Mouse (Mus musculus) thymus, postnatal 10 days (tissue): Measurements from ENCODE around the gene Resp18.

Experiments
- DNase-seq, 2 experiments: peaks; one replicate each; pipeline ENCODE4 v3.0.0; 2021; ENCODE audit warnings: low spot score in 2 of 2

Gene Resp18

GRCm38 (mm10) chr1:75278228-75278627 lies at the start of gene Resp18:
Resp18 (minus strand) TSS chr1:75278415.
- DNase-seq: no peak

GRCm38 (mm10) chr1:75327461-75327860 lies 49.2 kb upstream of the Resp18 start:
- no peak for DNase-seq

- DNase-seq: no peak
Measured at GRCm38 (mm10) chr1:75319166-75319565, 41.0 kb upstream of the Resp18 start.

- DNase-seq: no peak
Measured at GRCm38 (mm10) chr1:75318736-75319135, 40.5 kb upstream of the Resp18 start.

- DNase-seq: peak in 1 of 2 experiments; percentile 14
Measured at GRCm38 (mm10) chr1:75318301-75318700, 40.1 kb upstream of the Resp18 start.

GRCm38 (mm10) chr1:75317241-75318201 lies 39.3 kb upstream of the Resp18 start, which contains the start of gene Dnpep:
Dnpep (minus strand) TSS chr1:75317990.
- DNase-seq: peak; percentile 100

- DNase-seq: no peak
Measured at GRCm38 (mm10) chr1:75316861-75317240, 38.6 kb upstream of the Resp18 start.

GRCm38 (mm10) chr1:75315456-75316365 lies 37.5 kb upstream of the Resp18 start:
- DNase-seq: peak; percentile 11 to 29

- no peak for DNase-seq
Measured at GRCm38 (mm10) chr1:75315011-75315410, 36.8 kb upstream of the Resp18 start.

GRCm38 (mm10) chr1:75311694-75312093 lies 33.5 kb upstream of the Resp18 start:
- DNase-seq: no peak

- no peak for DNase-seq
Measured at GRCm38 (mm10) chr1:75304662-75305061, 26.4 kb upstream of the Resp18 start.

- DNase-seq: no peak
Measured at GRCm38 (mm10) chr1:75294294-75294693, 16.1 kb upstream of the Resp18 start.

- DNase-seq: no peak
Measured at GRCm38 (mm10) chr1:75293331-75293701, 15.1 kb upstream of the Resp18 start.

GRCm38 (mm10) chr1:75292476-75293330 lies 14.5 kb upstream of the Resp18 start:
- DNase-seq: no peak

- no peak for DNase-seq
Measured at GRCm38 (mm10) chr1:75291321-75291720, 13.1 kb upstream of the Resp18 start.

GRCm38 (mm10) chr1:75290582-75290981 lies 12.4 kb upstream of the Resp18 start:
- DNase-seq: peak in 1 of 2 experiments; percentile 24

GRCm38 (mm10) chr1:75289888-75290431 lies 11.7 kb upstream of the Resp18 start:
- no peak for DNase-seq

- DNase-seq: no peak
Measured at GRCm38 (mm10) chr1:75289376-75289775, 11.2 kb upstream of the Resp18 start.

- no peak for DNase-seq
Measured at GRCm38 (mm10) chr1:75284911-75285310, 6.7 kb upstream of the Resp18 start.

GRCm38 (mm10) chr1:75283017-75283416 lies 4.8 kb upstream of the Resp18 start:
- DNase-seq: no peak
